Mouse (Mus musculus) cerebellum, adult 8-10 months (tissue): ENCODE measurements around the gene Usp30.
A peak's percentile ranks its signal among the peaks of the same experiment; 100 is the strongest.

Source experiments
- DNase-seq: peaks from one replicate; pipeline ENCODE4 v3.0.0; 2022

The Usp30 gene

DNA sequence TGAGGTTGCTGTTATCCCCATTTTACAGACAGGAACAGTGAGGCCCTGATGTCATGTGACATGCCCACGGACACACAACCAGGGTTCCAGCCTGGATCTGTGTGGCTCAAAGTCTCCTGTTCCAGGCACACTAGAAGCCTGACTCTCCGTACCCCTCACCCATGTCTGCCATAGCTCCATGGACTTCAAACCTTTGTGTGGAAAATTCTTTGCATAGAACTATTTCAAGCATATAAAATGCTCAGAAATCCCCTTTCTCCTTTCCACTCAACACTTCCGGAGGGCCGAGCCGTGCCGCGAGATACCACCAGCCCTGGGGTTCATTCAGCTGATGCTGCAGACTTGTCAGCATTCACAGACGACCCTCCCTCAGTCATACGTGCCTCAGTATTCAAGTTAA lies 2.3 kb downstream of the Usp30 start:
- DNase-seq = no peak

DNA sequence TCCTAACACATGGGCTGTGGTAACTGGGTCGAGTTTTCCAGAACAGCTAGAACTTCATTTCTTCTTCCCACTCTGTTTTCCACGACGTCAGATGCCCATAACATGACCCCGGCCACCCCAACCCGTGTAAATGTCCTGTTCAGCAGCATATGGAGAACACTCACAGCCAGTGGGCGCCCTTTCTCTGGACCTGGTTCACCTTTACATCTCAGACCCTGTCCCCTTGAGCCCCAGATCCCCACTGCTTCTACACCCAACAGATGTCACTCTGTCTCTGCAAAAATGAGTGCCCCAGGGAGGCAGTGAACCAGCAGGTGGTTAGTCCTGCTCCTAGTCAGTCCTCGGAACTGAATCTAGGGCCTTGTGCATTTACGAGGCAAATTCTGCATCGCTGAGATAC lies 2.7 kb downstream of the Usp30 start:
- no peak for DNase-seq

DNA sequence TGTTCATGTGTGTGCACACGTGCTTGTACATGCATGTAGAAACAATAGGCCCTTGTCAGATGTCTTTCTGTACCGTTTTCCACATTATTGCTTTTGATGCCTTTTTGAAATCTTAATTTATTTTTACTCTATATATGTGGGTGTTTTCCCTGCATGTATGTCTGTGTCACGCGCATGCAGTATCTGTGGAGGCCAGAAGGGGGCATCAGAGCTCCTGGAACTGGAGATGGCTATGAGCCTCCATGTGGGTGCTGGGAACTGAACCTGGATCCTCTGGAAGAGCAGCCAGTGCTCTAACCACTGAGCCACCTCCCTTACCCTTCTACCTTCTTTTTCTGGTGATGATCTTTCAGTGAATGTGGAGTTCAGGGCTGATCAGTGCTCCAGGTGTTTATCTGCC lies 5.6 kb downstream of the Usp30 start:
- DNase-seq = no peak

DNA sequence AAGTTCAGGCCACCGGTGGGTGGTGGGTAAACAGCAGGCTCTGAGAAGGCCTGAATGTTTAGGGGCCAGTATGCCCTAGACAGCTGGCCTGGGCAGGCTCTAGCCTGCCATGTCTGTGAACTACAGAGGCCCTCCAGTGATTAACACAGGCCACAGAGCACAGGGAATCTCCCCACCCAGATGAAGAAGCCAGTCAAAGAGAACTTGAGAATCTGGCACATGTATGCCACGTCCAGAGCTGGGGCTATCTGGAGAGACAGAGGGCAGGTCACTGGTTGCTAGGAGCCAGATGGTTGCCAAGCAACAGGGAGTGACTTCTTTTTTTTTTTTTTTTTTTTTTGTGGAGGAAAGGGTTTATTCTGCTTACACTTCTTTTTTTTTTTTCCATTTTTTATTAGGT lies 7.0 kb downstream of the Usp30 start:
- DNase-seq = no peak

DNA sequence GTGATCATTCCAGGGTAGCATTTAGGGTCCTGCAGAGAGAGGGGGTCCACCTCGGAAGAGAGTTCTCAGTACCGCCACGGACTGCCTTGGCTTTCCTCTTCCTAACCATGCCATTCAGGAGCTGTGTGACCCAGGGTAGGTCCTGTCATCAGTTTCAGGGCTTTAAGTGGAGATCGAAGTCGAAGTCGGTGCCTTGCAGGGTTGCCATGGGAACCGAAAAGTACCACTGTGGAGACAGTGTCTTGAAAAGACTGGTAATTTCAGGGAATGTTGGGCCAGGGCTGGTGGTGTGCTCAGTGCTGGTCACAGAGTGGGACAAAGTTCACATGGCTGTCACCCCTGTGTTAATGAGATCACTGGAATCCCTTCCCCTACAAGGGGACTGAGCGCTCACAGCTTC lies 11.7 kb downstream of the Usp30 start:
- DNase-seq = no peak

DNA sequence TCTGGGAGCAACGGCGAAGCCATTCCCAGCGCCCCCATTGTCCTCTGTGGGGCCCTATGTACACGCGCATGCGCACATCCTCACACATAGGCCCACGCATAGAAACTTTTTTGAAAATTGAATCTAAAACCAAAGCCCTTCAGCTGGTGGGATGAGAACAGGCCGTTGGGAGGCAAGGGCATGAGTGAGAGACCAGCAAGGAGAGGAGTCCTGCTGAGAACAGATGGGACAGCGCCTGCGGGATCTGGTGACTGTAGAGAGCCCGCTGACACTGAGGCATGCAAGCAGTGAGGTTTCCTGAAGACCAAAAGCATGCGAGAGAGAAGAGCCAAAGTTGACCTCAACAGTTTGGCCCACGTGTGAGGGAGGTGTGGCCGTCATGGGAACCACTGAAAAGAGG lies 20.2 kb downstream of the Usp30 start:
- DNase-seq = peak; percentile 56

DNA sequence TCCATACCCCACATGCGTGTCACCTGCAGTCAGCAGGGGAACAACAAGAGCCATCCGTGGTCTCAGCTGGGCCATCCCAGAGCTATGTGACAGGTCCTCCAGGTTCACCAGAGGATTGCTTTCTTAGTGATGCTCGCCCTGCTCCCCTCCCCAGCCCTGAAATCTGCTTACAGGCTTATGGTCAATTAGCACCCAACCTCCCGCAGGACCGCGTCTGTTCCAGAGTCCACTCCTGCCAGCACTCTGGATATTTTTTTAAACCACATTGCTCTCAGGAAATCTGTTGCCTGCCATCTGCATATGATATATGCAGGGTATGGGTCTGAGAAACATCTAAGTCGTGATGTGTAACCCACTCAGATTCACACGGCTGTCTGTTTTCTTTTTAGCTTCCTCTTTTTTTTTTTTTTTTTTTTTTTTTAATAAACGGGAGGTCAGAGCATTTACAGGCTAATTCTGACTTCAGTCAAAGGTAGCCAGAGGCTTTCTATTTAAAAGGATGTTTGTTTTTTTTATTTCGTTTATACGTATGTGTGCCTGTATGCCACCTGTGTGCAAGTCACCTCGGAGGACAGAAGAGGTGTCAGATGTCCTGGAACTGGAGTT lies 22.7 kb downstream of the Usp30 start:
- peak; percentile 68 for DNase-seq

DNA sequence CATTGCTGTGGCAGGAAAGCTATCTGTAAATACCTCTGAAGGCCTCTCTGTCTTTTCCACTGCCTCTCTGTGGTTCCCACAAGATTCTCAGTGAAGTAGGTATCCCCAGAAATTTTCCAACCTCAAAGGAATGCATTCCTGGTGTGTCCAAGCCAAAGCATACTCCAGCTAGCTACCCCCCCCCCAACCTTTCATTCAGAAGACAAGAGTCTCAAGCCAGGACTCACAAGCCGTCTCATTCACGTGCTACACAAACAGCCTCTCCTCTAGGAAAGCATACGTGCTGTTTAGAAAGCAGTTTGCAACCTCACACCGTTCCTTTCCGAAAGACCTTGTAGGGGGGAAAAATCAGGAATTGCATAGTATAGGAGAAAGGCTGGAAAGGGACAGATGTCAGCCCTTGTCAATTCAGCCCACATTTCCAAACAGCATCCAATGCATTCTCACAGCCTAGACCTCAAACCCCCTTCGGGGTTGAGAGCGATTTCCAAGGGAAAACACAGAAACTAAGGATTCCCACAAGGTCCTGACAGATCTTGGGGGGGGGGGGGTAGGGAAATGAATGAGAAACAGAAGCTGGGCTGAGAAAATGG lies 25.3 kb downstream of the Usp30 start:
- DNase-seq = no peak

DNA sequence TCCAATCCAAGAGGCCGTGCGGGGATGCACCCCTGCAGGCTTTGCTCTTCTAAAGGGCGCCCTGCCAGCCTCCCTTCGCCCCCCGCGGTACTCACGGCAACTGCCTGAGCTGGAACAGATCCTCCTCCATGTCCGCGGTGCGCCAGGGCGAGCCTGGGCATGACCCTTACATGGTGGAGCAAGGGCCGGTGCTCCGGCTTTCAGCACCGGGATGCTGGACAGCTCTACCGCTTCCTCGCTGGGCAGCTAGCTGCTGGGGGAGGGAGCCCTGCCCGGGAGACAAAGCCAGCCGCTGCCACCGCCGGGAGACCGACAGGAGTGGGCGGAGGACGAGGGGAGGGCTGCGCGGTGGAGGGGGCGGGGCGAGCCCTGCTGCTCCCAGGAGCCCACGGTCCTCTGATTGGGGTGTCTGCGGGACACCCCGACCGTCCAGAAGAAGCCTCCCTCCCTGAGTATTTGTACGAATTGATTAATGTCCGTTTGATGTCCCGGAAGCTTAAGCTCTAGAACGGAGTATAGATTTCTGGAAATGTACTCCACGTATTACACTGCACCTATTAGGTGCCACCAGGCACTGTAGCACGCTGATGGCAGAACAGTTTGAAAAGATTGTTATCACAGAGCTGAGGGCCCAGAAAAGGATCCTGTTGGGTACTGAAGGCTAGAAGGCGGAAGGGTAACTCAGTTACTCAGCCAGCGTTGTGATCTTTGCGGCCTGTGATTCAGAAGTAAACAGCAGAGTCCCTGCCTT lies 26.0 kb downstream of the Usp30 start, which contains the start of gene Svop:
Gene Svop (minus strand): TSS at position 514 of the 751 bp plus-strand sequence.
- DNase-seq = peak; percentile 85

DNA sequence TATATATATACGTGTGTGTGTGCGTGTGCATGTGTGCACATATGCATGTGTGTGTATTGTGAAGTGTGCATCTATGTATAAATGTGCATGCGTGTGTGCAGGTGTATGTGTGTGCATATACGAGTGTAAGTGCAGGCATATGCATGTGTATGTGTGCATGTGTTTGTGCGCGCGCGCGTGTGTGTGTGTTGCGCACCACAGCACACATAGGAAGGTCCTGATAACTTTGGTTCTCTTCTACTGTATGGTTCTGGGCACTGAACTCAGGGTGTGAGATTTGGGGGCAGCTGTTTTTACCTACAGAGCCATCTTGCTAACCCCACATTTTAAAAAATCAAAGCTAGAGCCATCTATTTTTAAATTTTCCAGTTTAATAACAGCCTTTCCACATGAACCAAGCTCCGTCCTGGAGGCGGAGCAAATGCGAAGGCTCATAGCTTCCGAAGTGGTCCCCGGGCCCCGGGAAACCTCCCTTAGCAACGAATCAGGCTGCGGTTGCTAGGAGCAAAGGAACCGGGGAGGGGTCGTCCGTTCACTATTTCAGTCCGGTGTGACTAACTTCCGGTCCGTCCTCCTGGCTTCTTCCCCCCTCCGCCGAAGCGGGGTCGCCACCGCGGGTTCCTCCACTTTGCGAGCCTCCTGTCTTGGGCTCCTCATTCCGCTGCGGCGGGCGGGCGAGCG lies 34.6 kb downstream of the Usp30 start:
- DNase-seq = peak; percentile 96

DNA sequence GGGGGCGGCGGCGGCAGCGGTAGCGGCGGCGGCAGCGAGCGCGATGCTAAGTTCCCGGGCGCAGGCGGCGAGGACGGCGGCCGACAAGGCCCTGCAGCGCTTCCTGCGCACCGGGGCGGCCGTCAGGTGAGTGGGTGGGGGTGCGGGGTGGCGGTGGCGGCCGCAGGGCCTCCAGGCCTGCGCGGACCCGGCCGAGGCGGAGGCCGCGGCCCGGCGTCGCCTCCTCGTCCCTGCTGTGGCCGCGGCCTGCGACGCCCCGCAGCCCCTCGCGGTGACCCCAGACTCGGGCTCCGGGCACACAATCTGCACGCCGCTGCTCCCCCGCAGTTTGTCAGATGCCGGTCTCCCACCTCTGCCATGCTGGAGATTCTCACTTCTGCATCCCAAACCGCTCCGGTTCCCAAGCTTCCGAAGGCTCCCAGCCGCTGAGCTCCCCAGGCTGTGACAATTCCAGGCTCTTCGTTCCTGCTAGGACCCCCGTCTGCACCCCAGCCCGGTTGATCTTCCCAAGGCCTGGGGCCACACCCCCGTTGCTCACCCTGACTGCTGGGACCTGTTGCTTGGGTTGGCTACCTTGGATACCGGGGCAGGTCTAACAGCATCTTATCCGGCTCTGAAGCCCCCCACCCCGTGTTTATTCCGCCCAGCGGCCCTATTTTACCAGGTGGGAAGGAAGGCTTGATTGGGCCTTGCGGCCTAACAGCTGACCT lies 35.3 kb downstream of the Usp30 start:
- DNase-seq = peak; percentile 35

DNA sequence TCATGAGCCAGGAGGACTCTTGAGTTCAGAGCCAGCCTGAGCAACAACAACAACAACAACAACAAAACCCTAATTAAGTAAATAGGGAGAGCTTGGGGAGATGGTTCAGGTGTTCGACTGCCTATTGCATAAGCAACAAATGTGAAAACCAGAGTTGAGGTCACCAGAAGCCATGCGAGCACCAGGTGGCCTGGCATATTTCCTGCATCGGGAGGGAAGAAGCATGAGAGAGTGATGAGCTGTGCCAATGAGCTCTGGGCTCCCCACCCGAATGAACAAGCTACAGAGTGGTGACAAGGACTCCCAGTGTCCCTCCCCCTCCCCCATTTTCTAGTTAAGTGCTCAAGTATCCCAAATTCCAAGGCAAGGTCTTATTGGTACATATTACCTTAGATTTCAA lies 36.6 kb downstream of the Usp30 start:
- no peak for DNase-seq

DNA sequence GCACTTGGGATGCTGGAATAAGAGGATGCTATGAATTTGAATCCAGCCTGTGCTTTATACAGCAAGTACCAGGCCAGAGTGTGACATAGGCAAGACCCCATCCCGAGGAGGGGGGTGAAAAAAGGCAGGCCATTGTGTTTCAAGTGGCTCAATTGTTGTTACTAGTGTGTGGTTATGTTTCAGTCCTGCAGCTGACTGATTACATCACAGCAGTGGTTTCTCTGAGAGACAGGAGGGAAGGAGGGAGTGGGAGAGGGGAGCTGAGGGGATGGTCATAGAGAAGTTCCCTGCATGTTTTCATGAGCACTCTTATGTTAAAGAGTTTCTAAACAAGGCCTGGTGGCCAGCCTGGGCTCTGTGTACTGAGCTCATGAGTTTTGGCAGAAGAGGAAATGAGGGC lies 37.5 kb downstream of the Usp30 start:
- no peak for DNase-seq

DNA sequence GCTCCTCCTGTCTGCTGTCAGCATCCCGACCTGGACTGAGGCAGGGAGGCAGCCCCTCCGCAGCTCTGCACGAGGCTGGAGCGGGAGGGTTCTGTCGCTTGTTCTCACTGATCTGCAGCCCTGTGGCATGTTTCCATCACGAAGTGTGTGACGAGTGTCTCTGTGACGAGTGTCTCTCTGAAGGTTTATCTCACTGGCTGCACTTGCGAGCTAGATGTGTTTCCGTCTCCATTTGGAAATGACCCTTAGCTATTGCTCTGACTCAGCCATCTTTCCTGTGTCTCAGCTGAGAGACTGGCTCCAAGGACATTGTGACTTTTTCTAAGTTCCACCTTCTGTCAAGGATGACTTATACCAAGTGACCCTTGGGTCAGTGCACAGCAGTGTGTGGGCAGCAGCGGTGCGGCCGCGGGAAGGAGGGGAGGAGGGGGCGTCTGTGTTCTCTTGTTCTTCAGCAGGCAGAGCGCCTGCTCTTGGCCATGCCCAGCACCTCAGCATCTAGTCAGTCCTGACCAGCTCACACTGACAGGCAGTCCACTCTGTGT lies 41.2 kb downstream of the Usp30 start:
- DNase-seq = no peak

DNA sequence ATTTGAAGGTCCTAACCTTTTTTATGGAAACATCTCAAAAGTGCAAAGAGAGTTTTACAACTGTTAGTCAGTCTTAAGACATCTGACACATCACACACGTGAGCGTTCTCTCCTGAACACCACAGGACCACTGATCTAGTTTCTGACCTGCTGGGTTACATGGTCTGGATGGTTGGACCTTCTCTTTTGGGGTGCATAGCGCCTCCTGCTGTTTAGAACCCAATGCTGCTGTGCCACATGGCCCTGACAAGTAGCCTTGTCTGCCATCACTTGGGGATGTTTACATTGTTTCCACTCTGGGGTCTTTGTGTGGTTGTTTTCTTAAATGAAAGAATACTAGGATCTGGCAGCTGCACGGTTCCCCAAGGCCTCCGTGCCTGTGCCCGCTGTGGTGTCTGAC lies 48.1 kb downstream of the Usp30 start:
- DNase-seq = no peak

DNA sequence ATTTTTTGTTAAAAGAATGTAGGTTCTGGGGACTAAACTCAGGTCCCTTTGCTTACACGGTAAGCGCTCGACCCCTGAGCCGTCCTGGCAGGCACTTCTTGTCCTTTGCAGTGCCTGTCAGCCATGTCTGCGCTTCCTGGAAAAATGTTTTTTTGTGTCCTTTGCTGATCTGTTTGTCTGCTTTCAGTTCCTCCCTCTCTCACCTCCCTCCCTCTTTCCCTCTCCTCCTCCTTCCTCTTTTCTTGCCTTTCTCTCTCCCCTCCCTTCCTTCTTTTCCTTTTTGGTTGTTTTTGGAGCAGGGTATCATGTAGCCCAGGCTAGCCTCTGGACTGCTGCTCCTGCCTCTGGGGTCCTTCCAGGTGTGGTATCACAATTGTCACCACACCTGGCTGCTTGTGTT lies 49.8 kb downstream of the Usp30 start:
- DNase-seq = no peak

DNA sequence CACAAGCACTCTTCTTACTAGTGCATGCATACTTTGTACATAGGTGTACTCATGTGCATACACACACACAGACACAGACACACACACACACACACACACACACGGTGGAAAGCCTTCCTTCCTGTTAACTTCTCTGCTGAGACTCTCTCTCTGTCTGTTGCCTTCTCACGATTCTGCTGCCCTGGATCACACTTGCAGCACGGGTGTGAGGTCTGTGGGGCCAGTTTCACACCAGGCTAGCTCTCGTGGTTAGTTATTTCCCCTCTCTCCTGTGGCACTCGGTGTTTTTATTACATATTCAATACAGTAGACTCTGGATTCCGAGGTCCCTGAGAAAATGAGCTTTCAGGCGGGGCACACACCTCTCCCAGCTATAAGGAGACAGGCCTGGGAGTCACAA lies 51.3 kb downstream of the Usp30 start:
- DNase-seq = no peak

DNA sequence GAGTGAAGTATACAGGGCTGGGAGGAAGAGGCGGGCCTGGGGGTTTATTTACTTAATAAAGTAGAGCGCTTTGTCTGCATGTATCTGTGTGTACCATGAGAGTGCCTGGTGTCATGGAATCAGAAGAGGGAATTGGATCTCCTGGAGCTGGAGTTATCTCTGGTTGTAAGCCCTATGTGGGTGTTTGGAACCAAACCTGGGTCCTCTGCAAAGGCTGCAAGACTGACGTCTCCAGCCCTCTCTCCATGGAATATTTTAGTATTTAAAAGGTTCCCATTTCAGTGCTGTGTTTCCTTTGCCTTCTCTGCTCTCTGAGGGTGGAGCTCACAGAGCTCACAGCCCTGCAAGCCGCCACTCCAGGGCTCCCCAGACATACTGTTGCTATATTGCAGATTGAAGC lies 54.5 kb downstream of the Usp30 start:
- DNase-seq = no peak

DNA sequence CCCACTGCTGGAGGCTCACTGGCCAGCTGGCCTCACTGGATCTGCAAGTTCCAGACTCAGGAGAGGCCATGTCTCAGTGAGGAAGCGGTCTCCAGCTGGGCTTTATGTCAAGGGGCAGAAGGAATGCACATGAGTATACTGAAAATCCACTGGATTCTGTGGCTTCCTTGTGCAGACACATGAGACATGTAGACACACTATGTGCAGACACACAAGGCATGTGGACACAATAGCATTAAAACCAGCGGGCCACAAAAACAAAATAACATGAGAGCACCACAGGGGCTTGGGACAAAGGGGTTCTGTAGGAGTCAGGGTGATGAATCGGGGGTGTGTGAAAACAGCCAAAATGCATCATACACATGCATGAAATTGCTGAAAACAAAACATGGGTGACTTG lies 60.7 kb downstream of the Usp30 start:
- DNase-seq = no peak

DNA sequence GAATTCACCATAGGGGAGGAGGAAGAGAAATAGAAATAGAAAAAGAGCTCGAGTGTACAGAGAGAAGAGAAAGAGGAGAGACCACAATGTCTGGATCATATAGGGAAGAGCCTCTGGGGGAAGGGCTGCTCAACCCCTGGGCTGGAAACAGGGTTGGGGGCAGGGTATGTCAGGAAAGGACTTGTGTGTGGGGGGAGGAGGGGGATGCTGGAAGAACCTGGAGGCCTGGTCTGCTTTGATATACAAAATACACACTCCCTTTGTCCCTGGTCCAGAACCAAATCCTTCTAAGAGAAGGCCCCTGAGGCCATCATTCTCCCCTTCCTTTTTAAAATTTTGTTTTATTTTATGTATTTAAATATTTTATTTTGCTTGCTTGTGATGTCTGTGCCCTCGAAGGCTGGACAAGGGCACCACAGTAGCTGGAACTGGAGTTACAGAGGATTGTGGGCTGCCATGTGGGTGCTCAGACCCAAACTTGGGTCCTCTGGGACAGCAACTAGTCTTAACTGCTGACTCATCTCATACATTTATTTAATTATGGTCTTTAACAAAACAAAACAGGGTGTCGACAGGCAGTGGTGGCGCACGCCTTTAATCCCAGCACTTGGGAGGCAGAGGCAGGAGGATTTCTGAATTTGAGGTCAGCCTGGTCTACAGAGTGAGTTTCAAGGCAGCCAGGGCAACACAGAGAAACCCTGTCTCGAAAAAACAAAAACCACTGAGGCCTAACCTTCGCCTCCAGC lies 61.4 kb downstream of the Usp30 start:
- no peak for DNase-seq

DNA sequence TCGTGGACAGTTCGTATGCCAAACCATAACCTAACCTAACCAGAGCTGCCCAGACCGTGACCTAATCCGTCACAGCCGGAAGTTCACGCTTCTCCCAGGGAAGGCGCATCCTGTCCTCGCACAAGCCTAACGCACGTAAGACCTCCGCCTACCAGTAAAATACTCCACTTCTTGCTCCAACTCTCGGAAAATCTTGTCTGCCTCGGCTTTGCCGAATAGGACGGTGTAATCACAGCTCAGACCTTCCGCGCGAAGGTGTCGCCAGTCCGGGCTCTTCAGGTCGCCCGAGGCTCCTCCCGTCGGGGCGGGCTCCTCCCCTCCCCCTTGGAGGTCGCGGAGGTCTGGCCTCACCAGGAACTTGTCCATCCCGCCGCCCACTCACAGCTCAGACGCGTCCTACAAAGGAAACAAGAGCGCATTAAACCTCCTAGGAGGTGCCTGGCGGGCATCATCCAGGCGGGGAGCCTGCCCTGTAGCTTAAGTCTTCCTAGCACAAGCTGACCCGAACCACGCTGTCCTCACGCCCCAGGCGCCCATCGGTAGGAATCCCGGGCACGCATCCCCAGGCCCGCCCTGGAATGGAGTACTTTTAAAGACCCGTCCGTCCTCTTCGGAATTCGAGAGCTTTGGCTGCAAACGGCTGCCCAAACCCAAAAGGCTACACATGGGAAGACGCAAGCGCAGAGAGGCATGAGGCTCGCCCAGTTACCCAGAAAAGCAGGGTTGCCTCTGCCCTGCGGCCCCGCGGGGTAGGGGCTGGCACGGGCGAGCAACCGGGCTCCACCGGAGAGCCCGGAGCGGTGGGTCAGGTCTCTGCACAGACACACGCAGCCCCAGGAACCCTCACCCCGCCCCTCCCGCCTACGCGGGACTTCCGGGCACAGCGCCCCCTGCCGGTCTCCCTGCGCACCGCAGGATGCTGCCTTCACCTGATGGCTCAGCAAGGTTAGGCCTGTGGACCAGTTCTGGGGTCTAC lies 62.4 kb downstream of the Usp30 start, which contains the start of gene Alkbh2:
Gene Alkbh2 (minus strand): TSS at position 845 of the 976 bp plus-strand sequence.
- peak; percentile 84 for DNase-seq
